Mouse (Mus musculus): ENCODE measurements around the gene Col19a1. TPM values are rescaled to one million over a fixed set of nuclear protein-coding genes. Genes with fewer than 3 reads are reported as not detected.

Gene Col19a1
- polyA plus RNA-seq (2015; fragmentation: Illumina TruSeq; extraction: RNeasy Lipid Tissue Mini Kit (QIAGEN cat#74804); ENCODE audit: low read depth, low replicate concordance): 8.9 TPM

GRCm38 (mm10) chr1:24587141-24587541 lies at the start of gene Col19a1:
Gene Col19a1 (minus strand): TSS chr1:24587472.

Other genes with a start within 250 kb of the Col19a1 start
- gene Lmbrd1, start 91.2 kb upstream of the Col19a1 start, polyA plus RNA-seq (2015; fragmentation: Illumina TruSeq; extraction: RNeasy Lipid Tissue Mini Kit (QIAGEN cat#74804); ENCODE audit: low read depth, low replicate concordance): 104 TPM

Data from brain, adult 10 weeks (tissue).